Mouse (Mus musculus): ENCODE measurements around the gene Lmx1a.
A peak's percentile ranks its signal among the peaks of the same experiment; 100 is the strongest.

The Lmx1a gene

DNA sequence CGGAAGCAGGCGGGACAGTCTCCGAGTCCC is at the start of gene Lmx1a:
Lmx1a (plus strand) TSS at position 6 of the 30 bp plus-strand sequence.
- DNase-seq (ENCODE audit: low spot score), result no peak

DNA sequence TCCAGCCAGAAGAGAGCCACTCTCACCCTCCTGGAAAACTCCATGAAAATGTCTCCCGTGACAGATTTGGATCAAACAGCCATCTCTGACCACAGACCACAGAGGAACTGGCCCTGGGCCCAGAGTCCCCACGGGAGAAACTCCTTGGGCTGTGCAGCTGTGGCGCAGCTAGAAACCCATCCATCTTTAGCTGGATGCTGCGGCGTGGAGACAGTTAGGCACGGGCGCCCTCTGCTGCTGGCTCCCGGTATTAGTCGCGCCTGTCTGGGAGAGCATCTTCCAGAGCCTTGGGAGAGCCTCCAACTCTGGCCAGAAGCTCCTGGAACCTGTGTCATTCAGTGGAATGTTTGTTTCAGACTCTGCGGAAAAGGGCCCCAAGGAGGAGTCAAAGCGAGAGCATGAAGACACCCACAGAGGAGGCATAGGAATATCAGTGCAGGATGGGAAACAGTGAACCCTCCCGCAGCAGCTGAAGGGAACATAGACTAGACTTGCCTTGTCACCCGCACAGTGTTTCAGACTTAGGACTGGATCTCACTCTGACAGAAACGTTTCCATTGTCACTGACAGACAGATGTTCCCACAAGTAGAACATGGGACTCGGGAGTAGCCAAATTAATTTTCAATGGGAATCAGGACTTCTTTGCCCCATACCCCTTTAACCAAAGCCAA is 44.0 kb upstream of the Lmx1a start:
- peak; percentile 74 for DNase-seq (ENCODE audit: low spot score)

DNA sequence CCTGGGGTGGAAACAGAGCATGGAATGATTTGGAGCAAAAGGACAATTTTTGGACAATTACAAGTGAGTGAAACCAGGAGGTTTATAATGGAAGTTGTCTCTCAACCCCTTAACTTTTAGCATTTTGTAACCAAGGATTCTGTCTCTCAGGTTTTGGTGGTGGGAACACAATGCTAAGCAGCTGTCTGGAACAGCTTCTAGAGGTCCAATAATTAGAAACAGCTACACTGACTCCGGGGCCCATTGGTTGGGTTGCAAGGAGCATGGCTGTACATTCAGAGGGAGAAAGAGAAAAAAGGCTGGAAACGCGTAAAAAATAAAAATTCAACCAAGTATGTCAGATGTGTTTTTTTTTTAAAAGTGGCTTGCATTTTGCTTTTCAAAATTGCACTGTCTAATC is 40.4 kb upstream of the Lmx1a start:
- DNase-seq (ENCODE audit: low spot score), result no peak

DNA sequence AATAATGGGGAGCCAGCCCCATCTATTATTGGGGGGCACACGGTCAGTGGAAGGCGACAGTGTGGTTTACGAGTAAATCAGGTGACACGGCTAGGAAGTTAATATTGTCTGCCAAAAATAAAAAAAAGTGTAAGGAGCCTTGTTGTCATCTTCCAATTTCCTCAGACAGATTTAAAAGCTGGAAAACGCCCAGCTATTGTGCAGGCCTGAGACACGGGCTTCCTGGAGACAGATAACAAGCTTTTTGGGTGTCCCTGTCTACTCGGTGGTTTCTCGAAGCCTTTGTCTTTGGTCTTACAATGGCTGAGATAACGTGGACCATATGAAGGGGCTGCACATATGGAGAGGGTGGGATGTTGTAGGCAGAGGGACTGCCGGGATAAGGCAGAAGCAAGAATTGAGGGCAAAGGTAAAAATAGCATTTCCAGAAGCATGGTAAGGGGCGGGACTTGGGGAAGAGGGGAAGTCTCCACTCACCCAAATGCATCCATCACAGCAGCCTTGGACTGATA is 39.9 kb upstream of the Lmx1a start:
- DNase-seq (ENCODE audit: low spot score), result no peak

DNA sequence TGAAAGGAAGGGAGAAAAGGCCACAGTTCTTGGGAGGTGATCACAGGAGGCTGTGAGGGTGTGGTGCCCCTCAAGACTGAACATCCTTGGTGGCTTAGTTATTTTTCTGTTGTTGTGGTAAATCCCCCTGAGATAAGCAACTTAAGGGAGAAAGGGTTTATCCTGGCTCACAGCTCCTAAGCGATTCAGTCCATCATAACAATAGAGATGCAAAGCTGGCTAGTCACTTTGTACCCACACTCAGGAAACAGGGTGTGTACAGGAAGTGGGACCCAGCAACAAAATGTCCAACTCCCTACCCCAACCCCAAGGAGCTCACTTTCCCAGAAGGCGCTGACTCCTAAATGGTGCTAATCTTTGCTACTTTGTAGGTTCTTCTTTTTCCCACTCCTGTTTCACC is 36.7 kb upstream of the Lmx1a start:
- DNase-seq (ENCODE audit: low spot score), result peak; percentile 12

DNA sequence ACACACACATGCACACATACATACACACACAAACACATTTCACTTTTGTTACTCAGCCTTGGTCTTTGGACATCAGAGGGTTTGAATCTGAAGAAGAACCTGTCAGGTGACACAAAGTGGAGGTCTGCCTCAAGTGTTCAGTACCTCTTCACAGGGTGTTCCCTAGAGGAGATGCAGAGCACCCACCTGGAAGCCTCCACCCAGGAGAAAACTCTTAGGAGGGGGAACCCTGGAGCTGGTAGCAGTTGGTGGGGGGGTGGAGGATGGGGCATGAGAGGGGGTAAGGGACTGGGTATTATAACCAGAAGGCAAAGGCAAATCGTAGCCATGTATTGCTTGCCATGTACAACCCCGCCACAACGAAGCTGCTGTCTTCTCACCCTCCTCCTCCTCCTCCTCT is 30.0 kb upstream of the Lmx1a start:
- DNase-seq (ENCODE audit: low spot score), result no peak

DNA sequence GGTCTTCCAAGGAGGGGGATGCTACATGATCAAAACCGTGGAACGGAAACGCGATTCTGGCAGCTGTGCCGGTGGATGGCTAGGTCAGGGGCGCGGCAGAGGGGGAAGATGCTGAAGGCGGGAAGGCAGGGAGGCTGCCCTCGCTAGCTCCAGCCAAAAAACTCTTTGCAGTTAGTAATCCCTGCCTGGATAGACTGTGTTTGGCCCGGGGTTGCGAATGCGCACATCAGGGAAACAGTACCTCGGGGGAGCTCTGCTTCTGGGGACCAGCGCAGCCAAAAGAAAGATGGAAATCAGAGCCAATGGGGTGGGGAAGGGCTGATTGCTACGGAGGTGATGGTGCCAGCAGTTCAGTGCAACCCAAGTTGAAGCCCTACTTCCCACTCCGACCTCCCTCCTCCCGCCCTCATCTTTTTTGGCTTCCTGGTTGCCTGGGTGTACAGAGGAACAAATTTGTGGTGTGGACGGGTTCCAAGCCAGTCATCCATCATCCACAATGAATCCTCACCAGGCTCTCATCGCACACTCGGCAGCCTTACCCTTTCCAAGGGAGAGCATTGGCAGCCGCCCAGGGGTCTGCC is 28.4 kb upstream of the Lmx1a start:
- DNase-seq (ENCODE audit: low spot score), result peak; percentile 26

DNA sequence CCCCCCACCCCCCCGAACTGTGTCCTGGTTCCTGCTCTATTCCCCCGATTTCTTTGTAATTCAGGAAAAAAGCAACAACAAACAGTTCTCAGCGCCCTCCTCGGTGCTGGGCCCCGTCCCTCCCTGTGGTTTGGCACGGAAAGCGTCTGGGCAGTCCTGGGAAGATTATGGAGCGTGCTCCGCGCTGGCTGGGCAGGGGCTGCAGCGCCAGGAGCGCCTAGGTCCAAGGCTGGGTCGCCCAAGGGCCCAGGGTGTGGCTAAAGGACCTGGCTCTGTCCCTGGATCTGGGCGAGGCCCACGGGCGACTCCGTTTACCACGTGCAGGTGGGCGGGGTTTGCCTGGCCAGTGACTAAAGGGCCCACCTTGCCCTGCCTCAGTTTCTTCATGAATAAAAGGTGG is 27.9 kb upstream of the Lmx1a start:
- no peak for DNase-seq (ENCODE audit: low spot score)

DNA sequence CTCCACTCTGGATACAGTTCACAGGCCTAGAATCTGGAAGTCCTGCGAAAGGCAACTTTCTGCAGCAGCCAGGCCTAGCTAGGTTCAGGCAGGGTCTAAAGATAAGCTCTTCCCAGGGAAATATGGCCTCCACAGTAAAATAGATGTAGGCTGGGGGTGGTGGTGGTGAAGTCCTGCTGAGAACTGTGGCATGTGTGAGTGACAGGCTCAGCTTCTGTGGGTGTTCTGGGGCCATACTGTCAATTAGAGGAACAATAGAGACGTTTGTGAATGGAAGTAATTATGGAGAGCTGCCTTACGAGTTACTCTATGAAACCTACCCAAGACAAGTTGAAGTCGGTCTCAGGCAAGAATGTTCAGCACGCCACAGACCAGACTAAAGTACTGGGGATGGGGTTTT is 25.9 kb upstream of the Lmx1a start:
- no peak for DNase-seq (ENCODE audit: low spot score)

DNA sequence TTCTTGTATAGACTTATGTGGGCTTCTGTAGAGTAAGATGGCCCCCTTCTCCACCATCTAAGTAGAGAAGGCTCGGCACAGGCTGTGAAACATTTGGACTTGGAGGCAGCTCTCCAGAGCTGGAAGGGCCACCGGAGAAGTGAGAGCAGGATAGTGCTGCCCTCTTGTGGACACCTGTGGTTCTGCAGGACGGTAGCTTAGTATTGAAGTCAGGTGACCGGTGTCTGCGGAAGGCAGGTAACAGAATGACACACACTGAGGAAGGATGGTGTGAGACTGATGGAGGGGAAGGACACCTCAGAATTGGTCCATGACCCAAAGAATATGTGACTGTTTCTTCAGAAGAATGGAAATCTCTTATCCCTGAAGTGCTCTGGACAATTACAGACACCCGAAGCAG is 19.2 kb upstream of the Lmx1a start:
- peak; percentile 34 for DNase-seq (ENCODE audit: low spot score)

DNA sequence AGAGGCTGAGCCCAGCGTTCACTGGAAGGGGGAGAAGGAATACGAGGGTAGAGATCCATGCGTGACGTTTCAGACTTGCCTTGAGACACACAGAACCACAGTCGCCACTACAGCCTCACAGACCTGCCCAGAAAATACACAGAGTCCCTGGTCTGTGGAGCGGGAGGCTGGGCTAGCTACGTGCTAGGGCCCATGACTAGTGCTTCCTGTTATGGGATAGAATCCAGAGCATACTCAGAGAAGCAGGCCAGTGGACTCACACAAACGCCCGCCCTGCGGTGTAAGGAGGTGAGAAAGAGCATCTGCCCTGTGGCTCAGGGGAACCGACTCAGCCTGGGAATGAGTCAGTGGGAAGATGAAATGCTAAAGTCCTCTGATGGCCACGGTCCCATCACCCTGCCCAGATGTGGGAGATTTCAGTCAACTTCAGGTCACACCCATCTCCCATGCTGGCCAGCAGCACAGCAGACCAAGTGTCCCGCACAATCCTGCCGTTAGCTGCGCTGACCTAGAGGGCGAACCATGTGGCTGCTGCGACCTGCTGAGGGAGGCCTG is 16.5 kb upstream of the Lmx1a start:
- no peak for DNase-seq (ENCODE audit: low spot score)

DNA sequence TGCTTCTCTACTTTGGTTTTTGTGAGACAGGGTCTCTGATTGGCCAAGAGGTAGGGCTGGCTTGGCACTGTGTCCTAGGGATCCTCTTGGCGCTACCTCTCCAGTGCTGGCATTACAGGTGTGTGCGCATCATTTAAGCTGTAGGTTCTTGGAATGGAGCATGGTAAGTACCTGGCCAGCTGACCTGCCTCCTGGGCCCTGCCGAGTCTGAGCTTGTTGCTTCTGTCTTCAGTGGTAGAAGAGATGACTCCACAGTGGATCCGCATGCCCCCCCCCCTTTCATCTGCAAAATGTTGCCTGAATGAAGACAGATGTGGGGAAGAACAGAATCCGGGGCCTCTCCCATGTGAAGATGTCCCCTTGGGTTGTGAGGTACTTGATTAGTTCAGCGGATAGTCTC is 10.0 kb upstream of the Lmx1a start:
- DNase-seq (ENCODE audit: low spot score), result no peak

DNA sequence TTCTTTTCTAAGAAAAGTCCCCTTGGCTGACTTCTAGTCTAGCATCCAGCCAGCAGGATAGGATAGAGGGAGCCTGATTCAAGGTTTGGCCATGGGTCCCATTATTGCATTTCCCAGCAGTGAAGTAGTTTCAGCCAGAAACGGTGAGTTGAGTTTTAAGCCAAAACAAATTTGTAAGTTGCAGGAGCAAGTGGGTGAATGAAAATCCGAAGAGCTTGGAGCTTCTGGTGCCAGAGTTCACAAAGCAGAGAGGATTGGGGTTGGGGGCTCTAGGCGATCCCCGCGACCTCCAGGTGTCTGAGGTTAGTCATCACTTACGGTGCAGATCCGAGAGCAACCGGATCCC is 1.1 kb upstream of the Lmx1a start:
- no peak for DNase-seq (ENCODE audit: low spot score)

DNA sequence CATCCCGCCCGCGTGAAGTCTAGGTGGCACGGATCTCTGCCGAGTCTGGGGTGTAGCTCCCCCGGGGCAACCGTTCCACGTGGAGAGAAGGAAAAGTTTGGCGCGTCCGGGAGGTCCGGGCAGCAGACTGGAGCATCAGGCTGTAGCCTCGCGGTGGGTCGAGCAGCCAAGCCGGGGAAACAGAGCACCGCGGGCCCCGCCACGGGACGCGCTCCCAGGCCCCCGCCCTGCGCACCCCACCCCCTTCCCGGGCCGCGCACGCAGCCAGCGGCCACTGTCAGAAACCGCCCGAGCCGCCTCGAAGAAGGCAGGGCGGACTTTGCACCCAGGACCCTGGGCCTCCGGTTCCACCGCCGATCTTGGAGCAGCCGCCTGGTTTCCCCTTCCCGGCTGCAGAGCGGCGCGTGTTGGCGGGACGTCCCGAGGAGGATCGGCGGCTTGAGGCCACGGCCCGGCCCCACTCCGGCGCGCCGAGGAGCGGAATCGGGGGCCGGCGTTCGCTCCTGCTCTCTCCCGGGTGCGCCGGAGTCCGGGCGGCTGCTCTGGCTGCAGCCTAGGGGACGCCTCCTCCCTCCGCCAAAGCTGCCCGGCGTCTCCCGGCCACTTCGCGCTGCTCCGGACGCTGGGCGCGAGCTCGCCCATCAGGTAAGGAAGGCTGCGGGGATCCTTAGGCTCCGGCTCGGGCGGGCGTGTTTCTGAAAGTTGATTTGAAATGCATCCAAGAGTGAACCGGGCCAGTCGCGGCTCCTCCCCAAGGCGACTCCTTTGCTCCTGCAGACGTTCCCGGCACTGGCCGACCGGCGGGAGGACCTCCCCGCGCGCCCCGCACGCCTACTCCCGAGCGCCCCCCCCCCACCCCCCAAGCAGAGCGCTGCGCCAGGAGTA is 448 bp upstream of the Lmx1a start:
- DNase-seq (ENCODE audit: low spot score), result peak; percentile 18

DNA sequence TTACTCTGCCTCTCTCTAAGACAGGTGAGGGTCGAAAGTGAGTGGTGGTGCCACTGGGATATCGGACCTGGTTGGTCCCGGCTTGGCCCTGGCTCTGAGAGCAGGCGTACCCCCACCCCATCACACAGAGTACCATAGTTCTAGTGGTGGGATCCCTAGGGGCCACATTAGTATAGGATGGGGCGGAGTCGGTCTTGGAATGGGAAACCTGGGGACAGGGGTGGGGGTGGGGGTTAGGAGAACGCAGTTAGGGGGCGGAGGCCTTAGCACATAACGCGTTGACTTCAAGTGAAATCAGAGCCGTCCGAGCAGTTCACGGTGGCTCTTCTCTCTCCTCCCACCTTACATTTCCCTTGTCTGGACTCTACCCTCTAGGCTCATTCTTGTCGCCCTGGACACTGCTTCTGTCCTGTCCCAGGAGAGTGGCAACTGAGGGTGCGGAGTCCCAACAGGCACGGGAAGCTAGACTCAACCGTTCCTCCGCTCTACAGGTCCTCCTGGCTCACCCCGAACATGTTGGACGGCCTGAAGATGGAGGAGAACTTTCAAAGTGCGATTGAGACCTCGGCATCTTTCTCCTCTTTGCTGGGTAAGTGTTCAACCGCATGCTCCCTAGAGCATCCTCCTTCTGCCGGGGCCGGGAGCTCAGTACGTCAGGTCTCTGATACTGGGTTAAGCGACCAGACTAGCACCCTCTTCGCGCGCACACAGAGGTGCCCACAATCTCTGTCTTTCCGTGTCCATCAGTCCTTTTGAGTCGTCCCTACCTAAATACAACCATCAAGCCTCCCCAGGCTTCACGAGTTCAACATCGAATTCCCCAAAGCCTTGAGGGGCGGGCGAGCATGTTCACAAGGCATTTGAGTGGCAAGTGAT is 463 bp downstream of the Lmx1a start:
- no peak for DNase-seq (ENCODE audit: low spot score)

DNA sequence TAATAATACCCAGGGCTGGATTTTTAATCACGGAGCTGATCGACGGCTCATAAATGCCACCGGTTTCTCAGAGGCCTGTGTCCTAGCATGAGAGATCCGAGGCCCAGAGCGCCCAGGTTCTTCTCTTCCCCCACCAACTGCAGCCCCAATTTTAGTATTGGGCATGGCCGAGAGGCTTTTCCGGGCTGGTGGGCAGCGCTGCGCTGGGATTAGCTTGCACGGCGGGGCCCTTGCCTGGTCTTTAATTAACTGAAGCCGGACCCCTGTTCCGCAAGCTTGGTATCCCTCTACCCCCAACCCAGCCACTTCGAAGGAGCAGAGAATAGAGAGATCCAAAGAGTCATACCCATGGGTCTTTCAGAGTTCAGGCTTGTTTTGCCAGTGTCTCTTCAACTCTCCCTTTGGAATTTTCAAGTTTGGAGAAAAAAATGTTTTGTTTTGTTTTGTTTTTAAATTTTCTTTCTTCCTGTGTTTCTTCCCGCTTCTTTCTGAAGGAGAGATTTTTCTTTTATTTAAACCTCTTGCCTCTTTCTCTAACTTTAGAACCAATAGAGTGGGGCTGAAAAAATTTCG is 1.2 kb downstream of the Lmx1a start:
- no peak for DNase-seq (ENCODE audit: low spot score)

DNA sequence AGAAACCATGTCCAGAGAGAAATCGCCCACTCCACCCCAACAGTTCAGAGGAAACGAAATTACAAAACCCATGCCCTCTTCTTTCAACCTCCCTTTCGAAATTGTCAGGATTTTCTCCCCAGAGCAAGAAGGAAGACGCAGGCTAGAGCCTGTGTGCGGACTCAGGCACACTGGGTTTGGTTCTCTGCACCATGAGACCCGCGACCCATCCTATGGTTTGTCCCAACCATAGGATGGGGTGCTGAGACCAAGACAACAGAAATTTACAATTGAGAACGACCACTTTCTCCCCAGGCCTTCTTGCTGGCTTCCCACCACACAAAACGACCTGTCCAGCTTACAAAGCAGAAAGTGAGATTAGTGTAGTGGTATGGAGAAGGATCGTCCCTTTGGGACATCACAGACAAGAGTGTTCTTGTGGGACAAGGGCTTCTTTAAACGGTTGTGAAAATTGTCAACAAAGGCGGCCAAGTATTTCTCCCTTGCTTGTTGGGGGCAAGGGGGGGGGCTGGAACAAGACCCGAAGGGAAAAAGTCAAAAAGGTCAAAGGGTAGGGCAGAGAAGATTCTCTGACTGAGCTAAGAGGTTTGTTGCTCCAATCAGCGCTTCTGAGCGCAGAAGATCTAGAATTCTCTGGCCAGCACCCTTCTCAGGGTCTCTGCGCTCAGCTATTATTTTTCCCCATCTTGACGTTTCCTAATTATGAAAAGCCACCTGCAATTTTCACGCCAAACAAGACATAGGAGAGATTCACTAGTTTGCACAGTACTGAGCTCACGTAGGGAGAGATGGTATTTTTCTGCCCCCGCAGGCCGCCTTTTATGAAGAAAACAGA is 1.9 kb downstream of the Lmx1a start:
- no peak for DNase-seq (ENCODE audit: low spot score)

DNA sequence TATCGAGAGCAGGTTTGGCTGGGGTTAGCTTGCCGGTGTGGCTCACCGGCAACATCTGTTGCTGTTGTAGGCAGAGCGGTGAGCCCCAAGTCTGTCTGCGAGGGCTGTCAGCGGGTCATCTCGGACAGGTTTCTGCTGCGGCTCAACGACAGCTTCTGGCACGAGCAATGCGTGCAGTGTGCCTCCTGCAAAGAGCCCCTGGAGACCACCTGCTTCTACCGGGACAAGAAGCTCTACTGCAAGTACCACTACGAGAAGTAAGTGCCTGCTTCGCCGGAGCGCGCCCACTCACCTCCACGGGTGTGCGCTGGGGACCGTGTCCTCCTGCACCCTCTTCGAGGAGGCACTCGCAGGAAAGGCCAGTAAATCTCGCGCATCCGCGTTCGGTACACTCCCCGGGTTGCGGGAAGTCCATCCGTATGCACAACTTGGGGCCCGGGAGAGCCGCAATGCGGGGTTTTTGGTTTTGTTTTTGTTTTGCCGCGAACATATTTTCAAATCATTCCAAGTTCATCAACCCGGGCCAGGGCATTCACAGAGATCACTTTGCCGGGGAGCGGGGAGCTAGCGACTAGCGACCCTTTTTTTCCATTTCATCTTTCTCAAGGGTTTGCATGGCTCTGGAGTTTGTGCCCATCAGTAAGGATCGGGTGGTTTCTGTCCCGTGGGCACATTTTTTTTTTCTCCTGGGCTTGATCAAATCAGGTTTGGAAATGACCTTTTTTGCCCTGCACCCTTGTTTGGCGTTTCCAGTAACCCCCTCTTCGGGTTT is 3.1 kb downstream of the Lmx1a start:
- DNase-seq (ENCODE audit: low spot score), result peak; percentile 9

DNA sequence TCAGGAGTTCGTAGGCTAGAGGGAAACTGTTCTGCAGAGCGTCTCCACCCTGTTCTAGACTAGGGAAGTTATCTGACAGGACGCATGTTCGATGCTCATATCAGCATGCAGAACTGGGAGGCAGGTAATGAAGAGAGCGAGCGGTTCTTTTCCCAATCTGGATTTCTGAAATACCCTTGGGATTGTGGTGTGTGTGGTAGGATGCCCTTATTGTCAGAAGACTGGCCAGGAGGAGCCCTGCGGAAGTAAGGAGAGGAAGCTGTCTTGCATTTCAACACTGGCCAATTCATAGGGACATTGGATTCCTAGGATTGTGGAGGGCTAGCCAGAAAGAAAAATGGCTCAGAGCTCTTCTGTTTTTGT is 3.6 kb downstream of the Lmx1a start:
- no peak for DNase-seq (ENCODE audit: low spot score)

DNA sequence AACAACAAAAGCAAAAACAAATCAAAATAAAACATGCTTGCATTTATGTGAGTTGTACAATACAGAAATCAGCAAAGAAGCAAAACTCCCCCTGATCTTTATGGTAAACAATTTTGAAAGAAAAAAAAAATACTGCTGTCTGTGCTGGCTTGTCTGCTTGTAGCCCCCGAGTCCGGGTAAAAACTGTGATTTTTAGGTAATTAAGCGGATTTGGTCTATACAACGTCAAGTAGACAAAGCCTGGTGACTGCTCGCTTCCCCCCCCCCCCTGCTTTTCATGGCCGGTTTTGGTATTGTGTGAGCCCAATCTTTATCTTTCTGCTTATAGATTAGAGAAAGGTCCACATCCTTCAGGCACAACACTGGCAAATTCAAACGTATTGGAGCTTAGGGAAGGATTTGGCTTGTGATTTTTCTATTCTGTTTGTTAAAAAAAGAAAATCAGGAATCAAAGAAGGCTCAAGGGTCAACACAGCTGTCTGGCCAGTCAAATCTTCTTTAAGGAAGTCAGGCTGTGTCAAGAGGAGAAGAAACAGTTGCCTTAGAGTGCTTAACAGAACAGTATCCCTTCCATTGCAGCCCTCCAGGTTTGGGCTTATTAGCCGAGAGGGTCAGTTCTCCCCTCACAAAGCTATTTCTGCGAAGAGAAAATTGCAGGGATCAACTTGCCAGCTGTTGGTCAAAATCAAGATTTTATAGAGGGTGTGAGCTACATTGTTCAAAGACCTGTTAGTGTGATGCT is 4.6 kb downstream of the Lmx1a start:
- no peak for DNase-seq (ENCODE audit: low spot score)

Measured in testis, postnatal 14 days (tissue).